Mouse (Mus musculus) 3134 (cell line): ENCODE measurements around the gene Prkn.
A peak's percentile ranks its signal among the peaks of the same experiment; 100 is the strongest.

Source experiments
- DNase-seq: peaks from one replicate; pipeline ENCODE4 v3.0.0-alpha.2; 2011; ENCODE audit warnings: low spot score; ENCODE audit not compliant: insufficient read length; ENCODE audit errors: extremely low read depth

Gene Prkn

DNA sequence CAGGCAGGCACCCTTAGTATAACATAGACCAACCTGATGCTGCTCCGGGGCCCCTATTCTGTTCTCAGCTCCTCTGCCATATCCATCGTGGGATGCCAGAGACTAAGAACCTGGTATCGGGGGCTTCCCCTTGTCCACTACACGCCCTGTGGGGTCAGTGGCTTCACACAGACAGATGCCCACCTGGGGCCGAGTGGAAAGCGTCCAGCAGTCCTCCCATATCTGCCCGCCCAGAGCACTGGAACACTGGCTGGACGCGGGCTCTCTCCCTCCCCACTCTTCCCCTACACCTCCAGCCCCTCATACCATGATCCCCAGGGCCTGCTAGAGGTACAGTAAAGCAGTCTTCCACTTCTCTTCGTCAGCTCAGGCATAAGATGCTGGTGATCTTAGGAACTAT is 277.3 kb downstream of the Prkn start:
- DNase-seq = no peak

DNA sequence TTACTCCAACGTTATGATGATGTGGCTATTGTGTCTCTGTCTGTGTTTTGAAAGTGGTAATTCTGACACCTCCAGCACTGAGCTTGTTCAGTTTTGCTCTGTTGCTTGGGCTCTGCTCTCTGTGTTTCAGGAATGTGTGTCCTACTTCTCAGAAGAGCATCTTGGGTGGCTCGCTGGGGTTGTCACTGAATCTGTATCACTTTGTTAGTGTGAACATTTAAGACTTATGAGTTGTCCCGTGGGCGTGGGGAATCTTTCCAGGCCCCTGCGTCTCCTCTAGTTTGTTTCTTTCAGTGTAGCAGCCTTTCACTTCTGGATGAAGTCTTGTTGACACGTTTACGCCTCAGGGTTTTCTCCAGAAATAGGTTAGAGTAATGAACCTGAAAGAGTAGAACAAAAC is 283.9 kb downstream of the Prkn start:
- no peak for DNase-seq

DNA sequence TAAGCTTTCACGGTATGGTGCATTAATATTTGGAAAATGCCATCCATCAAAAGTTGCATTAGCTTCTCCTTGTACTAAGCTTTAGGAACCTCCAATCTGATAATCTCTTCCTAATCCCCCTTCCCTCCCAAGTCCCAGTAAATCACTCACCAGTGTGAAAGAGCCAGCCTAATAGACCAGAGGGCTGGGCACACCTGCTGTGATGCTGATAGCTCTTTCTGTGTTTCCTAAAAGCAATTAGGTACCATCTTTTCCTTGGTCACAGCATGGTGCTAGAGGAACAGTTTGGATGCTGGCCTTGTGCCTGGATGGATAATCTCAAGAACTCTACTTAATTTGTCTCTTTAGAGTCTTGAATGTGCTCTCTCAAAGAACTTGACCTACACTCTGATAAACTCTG is 287.0 kb downstream of the Prkn start:
- no peak for DNase-seq

DNA sequence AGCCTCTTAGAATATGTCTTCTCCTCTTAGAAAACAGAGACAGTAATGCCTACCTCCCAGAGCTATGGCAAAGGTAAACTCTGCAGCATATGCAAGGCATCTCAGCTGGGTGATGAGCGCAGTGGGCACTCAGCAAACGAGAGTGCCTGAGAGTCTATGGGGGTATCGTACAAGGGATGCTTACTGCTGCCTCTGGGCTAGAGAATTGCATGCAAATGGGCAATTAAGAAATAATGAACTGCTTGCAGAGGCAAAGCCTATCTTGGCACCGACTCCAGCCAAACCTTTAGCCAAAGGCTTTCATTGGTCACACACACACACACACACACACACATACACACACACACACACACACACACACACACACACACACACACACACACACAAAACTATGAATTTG is 290.7 kb downstream of the Prkn start:
- DNase-seq = no peak

DNA sequence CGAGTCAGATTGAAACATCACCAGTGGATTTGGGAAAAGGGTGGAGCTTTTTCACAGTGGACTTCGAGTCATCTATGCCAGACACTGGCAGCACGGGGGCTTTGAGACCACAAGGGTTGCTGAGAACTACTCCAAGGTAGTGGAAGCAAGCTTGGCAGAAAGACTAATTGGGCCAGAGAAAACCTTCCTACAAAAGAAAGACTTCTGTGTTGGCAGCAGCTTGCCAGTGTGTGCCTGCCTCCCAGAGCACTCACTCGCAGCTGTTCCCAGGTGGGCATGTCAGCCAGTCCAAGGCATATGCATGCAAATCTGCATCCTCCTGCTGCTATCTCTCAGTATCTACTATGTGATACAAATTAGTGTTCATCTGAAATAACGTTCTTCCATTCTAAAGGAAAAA is 302.1 kb downstream of the Prkn start:
- no peak for DNase-seq

DNA sequence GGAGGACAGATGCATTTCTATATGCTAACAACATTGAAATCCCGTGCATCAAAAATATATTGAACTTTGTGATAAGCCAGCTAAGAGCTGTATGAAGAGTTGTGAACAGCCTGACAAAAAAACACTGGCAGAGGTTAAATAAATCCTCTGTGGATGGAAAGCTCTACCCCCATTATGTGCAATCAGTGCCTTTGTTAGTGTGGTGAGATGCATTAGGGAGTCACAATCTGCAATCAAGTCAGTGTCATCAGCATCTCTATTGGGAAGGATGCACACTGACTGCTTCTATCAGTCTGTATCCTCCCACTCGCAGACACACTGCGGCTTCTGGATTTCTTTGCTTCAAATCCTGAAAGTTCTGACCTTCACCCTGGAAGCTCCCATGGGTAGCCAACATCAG is 315.9 kb downstream of the Prkn start:
- DNase-seq = no peak

DNA sequence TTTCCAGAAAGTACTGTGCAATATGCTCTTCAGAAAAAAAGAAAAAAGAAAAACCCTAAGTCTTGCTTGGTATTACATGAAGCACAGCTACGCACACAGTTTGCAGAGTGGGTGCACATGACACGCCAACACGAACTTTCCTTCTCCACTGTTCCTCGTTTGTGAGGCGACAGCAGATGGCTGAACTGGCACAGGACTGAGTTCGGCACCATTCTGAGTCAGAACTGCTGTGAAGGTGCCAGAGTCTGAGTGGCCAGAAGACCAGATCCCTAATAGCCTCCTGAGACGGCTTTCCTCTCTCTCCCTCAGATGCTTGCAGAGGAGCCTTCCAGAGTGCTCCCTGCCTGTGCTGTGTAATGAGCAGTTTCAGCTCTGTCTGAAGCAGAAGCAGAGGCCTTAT is 317.4 kb downstream of the Prkn start:
- no peak for DNase-seq

DNA sequence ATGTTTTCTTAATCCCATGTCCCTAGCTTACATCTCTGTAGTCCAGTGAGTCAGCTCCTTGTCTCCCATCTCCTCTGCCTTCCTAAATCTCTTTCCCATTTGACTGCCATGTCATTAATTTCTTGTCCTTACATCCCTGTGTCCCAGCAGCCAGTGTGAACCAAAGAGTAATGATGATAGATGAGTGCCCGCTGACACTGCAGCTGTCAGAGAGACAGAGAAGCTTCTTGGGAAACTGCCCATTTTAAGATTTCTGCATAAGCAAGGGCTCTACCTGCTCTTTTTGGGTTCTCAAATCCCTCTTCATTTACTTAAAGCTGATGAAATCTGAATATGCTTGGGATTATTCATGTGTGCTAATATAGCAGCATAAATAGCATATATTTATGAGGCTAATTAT is 321.3 kb downstream of the Prkn start:
- DNase-seq = no peak

DNA sequence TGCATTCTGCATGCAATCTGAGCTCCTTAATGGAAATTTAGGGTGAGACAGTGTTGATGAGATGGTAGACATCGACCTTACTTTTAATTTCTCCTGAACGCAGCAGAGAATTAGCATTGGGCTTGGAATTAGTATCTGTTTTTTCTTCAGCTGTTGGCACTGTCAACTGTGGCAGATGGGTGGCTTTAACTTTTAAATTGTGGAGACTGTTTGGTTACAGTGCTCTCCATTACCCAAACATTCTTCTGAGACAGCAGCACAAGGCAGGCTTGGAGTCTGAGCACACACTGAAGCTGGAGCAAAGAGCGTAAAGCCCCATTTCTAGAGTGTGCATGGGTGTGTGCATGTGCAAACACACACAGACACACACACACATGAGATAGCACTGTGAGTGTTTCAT is 322.6 kb downstream of the Prkn start:
- no peak for DNase-seq

DNA sequence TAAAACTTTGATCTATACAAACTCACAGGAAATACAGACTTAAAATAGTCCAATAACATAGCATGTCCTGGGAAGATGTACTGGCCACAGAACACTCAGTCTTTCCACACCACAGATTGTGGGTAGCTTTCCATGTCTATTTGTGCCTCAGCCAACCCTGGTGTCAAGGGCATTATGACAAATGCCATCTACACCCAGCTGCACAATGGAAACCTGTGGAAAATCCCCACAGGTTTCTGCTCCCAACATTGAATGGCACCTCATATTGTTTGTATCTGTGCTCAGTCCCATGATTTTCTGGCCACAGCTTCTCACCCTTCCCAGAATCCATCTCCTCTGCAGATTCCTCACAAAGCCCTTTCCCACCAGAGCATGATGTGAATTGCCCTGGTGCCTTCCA is 347.2 kb downstream of the Prkn start:
- DNase-seq = no peak

DNA sequence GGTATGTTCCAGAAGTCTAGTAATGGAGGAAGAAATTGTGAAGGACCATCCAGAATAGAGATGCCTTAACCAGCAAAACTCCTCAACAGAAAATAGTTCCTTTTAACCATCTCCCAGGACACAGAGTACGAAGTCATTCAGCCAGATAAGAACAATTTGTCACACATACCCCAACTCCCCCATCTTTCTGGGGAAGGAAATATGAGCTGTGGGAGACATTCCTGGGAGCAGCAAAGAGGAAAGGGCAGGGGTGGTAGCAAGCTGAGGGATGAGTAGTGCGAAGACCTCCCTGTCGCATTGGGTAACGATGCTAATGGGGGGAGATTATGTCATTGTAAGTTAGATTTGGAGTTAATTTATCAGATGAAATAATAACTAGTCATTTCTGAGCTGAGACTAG is 348.3 kb downstream of the Prkn start:
- DNase-seq = no peak

DNA sequence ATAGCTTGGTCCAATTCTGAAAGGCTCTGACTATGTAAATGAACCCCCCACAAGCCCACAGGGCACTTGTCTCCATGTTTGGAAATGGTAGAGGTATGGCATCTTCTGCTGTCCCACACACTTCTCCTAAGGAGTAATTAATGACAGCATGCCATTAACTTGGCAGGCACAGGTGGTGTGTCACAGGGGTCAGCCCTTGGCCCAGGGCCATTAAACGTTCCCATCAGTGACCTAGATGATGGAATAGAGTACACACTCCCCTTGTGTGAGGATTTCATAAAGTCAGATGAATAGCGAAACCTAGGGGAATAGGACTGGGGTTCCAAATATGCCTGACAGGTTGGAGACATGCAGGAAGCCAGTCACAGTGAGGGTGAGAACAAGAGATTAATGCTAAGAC is 350.1 kb downstream of the Prkn start:
- DNase-seq = no peak

DNA sequence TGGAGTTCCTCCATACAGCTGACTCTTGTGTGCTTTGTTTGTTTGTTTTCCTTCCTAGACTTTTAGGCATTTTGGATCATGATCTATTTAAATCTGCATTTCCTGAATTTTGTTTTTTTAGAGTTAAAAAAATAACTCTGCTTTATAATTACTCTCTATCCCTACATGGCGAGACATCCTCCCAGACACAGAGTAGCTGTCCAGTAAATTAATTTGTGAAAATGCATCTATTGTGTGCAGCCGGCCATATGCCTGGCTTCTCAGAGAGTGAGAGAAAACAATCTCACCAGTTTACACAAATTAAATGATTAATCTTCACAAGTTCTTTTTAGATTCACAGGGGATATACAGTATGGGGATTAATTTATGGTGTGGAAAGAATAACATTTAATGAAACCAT is 357.9 kb downstream of the Prkn start:
- no peak for DNase-seq

DNA sequence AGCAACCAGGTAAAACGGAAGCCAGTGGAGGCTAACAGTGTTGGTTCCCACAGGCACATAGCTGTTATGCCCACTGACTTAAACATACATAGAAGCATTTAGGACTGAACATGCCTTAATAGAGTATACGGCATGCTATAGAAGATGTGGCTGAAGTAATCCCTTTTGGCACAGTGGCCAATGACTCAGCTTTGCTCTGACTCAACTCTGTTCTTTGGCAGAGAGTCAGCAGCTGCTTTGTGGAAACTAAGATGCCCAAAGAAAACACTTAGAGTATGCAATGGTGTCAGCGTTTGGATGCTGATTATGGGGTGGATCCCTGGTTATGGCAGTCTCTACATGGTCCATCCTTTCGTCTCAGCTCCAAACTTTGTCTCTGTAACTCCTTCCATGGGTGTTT is 368.9 kb downstream of the Prkn start:
- peak; percentile 42 for DNase-seq

DNA sequence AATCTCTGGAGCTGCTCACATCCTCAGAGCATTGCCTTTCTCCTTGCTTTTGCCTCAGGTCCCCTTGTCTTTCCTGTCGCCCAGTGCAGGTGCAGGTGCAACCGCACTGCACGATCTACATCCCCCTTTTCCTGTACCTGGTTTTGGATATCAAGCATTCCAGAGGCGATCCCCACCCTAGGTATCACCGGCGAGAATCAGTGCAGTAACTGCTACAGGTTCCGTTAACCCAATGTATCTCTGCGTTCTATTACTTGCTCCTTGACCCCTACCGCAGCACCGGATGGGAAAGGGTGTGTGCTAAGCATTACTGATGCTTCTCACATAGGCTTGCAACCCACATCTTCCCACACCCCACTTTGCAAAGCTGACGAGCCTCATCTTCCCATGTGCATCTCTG is 370.8 kb downstream of the Prkn start:
- no peak for DNase-seq

DNA sequence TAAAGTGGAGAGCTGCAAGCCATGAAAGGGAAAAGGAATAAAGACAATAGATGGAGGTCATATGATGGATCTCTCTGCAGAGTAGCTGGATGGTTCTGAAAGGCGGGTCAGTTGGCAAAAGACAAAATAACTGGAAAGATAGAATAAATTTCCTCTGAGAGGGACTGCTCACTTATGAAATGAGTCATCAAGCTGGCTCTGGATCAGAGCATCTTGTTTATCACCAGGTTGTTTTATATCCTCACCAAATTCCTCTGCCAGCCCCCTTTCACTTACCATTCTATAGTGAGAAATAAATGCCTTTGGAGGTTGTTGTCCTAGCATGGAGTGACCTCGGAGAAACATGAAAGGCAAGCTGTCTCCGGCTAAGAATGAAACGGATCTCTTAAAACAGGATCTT is 371.4 kb downstream of the Prkn start:
- DNase-seq = no peak

DNA sequence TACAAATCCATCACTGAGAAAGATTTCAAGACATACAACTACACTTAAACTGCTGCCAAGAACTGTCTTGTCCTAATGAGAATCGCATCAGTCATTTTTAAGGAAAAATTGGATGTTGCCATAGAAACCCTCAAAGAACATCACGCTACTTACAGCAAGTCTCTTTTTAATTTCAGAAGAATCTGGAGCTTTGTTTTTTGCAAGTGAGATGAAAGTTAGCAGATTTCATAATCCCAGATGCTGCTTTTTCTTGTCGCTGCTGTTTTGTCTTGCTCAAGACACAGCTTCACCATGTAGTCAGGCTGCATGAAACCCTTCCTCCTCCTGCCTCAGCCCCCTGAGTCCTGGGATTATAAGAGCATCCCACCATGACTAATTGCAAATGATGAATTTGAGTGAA is 373.5 kb downstream of the Prkn start:
- DNase-seq = no peak

DNA sequence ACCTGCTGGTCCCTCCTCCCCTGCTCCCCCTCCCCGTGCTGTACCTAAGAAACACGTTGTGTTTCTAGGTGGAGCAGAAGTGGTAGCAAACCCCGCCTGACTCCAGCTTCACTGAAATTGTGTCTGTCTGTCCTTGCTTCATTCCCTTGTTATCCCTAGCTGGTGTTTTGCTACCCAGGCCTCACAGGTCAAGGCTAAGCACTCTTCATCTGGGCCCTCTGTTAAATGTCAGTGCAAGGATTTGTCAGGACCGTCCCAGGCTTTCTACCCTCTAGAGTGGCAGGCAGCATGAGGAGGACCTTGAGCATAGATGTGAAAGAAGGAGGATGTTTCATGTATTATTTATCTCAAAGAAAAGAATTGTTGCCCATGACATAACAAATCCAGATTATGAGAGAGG is 388.8 kb downstream of the Prkn start:
- DNase-seq = no peak

DNA sequence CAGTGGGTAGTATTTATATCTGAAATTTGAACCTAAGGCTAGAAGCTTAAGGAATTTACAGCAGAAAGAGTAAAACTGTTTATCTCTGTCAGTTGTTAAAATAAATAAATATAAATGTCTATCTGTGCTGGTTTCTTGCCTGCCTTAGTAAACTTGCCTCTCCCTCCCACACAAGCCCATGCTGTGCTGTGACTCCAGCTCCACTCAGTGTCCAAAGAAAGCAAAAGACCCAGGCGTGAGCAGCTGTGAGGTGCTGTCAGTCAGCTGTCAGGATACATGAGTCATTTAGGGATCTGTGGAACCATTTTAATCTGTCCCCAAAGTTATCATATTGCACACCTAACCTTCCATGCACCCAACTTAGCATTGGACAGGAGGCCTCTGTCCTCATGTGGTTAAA is 389.2 kb downstream of the Prkn start:
- DNase-seq = no peak

DNA sequence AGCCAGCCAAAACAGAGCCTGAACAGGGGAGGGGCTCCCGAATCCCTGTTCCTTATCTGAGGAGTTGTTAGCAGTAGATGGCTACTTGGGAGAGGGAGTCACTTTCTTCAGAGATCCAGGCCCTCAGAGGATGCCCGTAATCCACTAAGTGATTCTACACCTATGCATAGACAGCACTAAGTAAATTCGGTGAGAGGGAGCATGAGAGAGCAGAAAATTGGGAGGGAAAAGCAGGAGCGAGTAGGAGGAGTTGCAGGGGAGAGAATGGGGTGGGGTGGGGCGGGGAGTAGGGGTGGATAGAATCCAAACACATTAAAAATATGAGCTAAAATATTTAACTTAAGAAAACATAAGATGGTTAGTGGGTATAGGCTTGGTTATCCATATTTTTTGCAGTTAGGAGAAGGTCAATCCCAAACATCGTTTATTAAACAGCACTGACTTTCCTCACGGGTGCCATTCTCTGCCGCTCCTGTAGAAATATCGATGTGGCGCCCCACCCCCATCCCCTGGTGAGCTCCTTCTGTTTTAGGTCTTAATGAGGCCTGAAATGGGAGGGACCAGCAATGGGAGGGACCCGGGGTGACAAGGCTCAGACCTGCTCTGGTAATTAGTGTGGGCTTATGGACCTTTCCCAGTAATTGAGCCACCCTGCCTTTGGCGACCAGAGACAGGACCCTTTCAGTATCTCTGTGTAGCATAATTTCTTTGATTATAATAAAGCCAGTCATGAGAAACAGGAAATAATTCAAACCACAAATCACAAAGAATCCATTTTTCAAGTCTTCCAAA is 390.6 kb downstream of the Prkn start:
- no peak for DNase-seq

DNA sequence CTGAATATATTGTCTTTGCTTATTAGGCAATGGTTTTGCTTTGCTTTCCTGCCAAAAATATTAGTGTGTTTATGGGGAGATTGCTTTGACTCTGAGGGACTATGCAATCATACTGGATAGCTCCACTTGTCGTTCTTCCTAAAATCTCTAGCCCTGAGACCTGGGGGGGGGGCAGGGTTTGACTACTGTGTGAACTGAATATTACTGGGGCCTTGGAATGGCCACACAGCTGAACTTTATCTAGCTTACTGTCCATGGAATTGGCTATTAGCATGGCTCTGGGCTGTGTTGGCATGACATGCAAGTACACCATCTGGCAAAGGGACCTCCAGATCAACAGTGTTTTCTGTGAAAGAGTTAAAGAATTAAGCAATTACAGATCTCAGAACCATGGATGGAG is 395.1 kb downstream of the Prkn start:
- DNase-seq = no peak

DNA sequence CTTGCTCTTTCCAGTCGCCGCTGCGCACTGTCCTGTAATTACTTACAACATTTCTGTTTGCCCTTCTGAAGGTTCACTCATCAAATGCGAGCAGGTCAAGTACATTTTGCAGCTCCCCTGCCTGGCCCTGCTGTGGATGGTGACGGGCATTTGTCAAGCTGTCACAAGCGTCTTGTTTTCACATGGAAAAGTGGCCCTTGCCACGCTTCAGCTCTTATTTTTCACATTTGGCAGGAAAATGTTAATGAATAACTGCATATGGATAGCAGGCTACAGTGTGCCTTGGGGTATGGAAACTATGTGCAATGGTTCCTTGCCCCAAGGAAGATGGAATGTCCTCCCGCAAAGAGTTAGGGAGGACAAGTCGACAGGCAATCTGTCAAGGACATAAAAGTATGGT is 404.9 kb downstream of the Prkn start:
- DNase-seq = no peak

DNA sequence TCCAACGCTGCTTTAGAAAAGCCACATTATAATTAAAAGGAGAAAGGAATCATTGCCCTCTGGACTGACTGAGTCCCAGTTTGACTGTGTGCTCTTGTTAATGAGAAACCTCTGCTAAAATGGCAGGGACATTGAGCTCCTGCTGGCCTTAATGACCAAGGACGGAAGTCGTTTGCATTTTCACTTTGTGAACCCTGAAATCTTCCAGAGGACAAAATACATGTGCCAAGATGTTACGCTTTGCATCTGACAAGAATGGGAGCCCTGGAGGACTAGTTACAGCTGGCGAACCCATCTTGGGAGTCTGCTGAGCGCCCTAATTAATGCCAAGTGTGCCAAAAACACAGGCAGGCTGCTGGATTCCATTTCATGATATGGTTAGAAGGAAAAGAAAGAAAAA is 409.0 kb downstream of the Prkn start:
- no peak for DNase-seq
